Mouse (Mus musculus) myocyte (in vitro differentiated cells): ENCODE measurements around the gene Rpp14. TPM values are rescaled to one million over a fixed set of nuclear protein-coding genes. Genes with fewer than 3 reads are reported as not detected.

ENCODE experiments used
- H3K27me3 ChIP-seq: one replicate; pipeline ENCODE4 v1.6.1; 2011; ENCODE audit not compliant: control insufficient read depth, insufficient read depth, insufficient read length
- H3K36me3 ChIP-seq: one replicate; pipeline ENCODE4 v1.6.1; 2011; ENCODE audit not compliant: control insufficient read depth, insufficient read depth
- H3K4me2 ChIP-seq: one replicate; pipeline ENCODE4 v1.6.1; 2011; ENCODE audit warnings: low read depth, control low read depth
- H3K4me3 ChIP-seq: one replicate; pipeline ENCODE4 v1.5.1; 2011; ENCODE audit warnings: mild to moderate bottlenecking, control low read depth, moderate library complexity
- H3K79me2 ChIP-seq: one replicate; pipeline ENCODE4 v1.6.1; 2011; ENCODE audit not compliant: control insufficient read depth, insufficient read depth
- H3ac ChIP-seq: one replicate; pipeline ENCODE4 v1.6.1; 2011; ENCODE audit not compliant: control insufficient read depth, insufficient read length
- CEBPB ChIP-seq: IDR thresholded peaks from 2 replicates; pipeline ENCODE4 v1.6.1; 2011; ENCODE audit warnings: mild to moderate bottlenecking, moderate library complexity; ENCODE audit not compliant: poor library complexity, insufficient read depth, severe bottlenecking
- E2F4 ChIP-seq: IDR thresholded peaks from one replicate; pipeline ENCODE4 v1.6.1; 2011; ENCODE audit warnings: mild to moderate bottlenecking, control low read depth, moderate library complexity; ENCODE audit not compliant: insufficient read depth
- MAX ChIP-seq: IDR thresholded peaks from one replicate; pipeline ENCODE4 v1.6.1; 2011; ENCODE audit warnings: low read depth, mild to moderate bottlenecking, control low read depth
- MYOD1 ChIP-seq, 3 experiments: IDR thresholded peaks; one replicate each; pipeline ENCODE4 v1.6.1; 2011; ENCODE audit warnings: control low read depth in 2 of 3, low read depth in 2 of 3, mild to moderate bottlenecking in 2 of 3, moderate library complexity in 1 of 3; ENCODE audit not compliant: insufficient read length in 2 of 3, control insufficient read depth in 1 of 3
- MYOG ChIP-seq, 3 experiments: IDR thresholded peaks; one replicate each; pipeline ENCODE4 v1.6.1; 2011; ENCODE audit warnings: control low read depth in 2 of 3, low read depth in 2 of 3, mild to moderate bottlenecking in 2 of 3; ENCODE audit not compliant: insufficient read length in 2 of 3, control insufficient read depth in 1 of 3, insufficient read depth in 1 of 3
- POLR2A ChIP-seq: IDR thresholded peaks from one replicate; pipeline ENCODE4 v1.6.1; 2011; ENCODE audit warnings: low read depth, mild to moderate bottlenecking, control low read depth, moderate library complexity; ENCODE audit not compliant: insufficient read length
- POLR2AphosphoS2 ChIP-seq: IDR thresholded peaks from one replicate; pipeline ENCODE4 v1.6.1; 2011; ENCODE audit warnings: low read depth, control low read depth; ENCODE audit not compliant: insufficient read length
- REST ChIP-seq: IDR thresholded peaks from one replicate; pipeline ENCODE4 v1.6.1; 2011; ENCODE audit warnings: mild to moderate bottlenecking, control low read depth, moderate library complexity; ENCODE audit not compliant: insufficient read depth, insufficient read length
- SRF ChIP-seq: IDR thresholded peaks from one replicate; pipeline ENCODE4 v1.6.1; 2011; ENCODE audit warnings: low read depth; ENCODE audit not compliant: control insufficient read depth, insufficient read length
- TCF12 ChIP-seq: IDR thresholded peaks from one replicate; pipeline ENCODE4 v1.6.1; 2011; ENCODE audit warnings: mild to moderate bottlenecking, control low read depth; ENCODE audit not compliant: poor library complexity, insufficient read depth, severe bottlenecking
- TCF3 ChIP-seq: IDR thresholded peaks from one replicate; pipeline ENCODE4 v1.6.1; 2011; ENCODE audit warnings: low read depth, control low read depth; ENCODE audit not compliant: insufficient read length
- USF1 ChIP-seq: IDR thresholded peaks from one replicate; pipeline ENCODE4 v1.6.1; 2011; ENCODE audit warnings: low read depth, mild to moderate bottlenecking, control low read depth, moderate library complexity
- polyA plus RNA-seq: library from polyadenylated mRNA; unstranded; fragments of >200 nt; fragmentation: generic; extraction: Trizol; gene quantifications from one replicate; pipeline ENCODE4 v1.2.1, GENCODE M21; 2012; ENCODE audit warnings: missing spikeins

Rpp14 gene
- polyA plus RNA-seq, 1 experiment: 22.2 TPM

DNA sequence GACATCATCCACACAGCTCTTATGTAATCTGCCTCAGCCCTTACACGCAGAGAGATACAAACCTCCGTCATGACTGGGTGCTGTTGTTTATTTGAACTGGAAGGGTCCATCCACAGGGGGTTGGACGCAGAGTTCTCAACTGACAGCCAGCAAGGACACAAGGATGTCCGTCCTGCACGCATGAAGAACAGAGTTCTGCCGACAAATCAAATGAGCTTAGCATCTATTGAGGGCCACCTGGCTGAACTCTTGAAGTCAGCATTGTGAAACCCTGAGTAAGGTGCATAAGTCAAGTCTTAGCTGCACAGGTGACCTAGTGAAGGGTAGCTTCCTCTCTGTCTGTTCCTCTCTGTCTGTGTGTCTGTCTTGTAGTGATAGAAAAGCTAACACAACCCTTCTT, 44.2 kb upstream of the Rpp14 start:
- no peaks in the 10 kb centered on the region for H3K36me3 ChIP-seq
- H3K79me2 ChIP-seq: no peaks in the 10 kb centered on the region
- H3ac ChIP-seq: no peak overlapping the region
- H3K27me3 ChIP-seq: no peaks in the 10 kb centered on the region
- no peak overlapping the region for H3K4me3 ChIP-seq
- TF ChIP-seq TCF3 (no peak), MYOG (IDR thresholded peaks at IDR 0.05; ENCODE audit: control insufficient read depth in 1 of 3, insufficient read depth in 1 of 3, insufficient read length in 2 of 3, low read depth in 2 of 3) (no peak), CEBPB (no peak), E2F4 (no peak), POLR2AphosphoS2 (no peak), MAX (no peak), POLR2A (no peak), MYOD1 (IDR thresholded peaks at IDR 0.05; ENCODE audit: control insufficient read depth in 1 of 3, insufficient read length in 2 of 3, low read depth in 2 of 3) (no peak), SRF (no peak), REST (no peak), USF1 (no peak), TCF12 (no peak)
- no peak overlapping the region for H3K4me2 ChIP-seq

DNA sequence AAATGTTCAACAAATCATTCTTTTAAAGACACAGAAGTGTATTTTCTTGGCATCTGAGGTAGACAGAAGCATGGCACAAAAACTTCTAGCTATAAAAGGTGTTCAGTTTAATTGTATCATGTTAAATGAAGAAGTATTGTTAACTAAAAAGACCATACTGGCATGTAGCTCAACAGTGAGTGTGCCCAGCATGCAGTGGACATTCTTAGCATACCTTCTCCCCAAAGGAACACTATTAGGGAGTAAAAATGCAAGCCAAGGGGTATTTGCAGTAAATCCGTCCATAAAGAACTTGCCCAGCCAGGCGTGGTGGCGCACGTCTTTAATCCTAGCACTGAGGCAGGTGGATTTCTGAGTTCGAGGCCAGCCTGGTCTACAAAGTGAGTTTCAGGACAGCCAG, 43.8 kb upstream of the Rpp14 start:
- TF ChIP-seq POLR2AphosphoS2 (no peak), MYOD1 (IDR thresholded peaks at IDR 0.05; ENCODE audit: control insufficient read depth in 1 of 3, insufficient read length in 2 of 3, low read depth in 2 of 3) (no peak), TCF12 (no peak), POLR2A (no peak), MYOG (IDR thresholded peaks at IDR 0.05; ENCODE audit: control insufficient read depth in 1 of 3, insufficient read depth in 1 of 3, insufficient read length in 2 of 3, low read depth in 2 of 3) (no peak), TCF3 (no peak), USF1 (no peak), CEBPB (no peak)
- H3K36me3 ChIP-seq: no peaks in the 10 kb centered on the region

DNA sequence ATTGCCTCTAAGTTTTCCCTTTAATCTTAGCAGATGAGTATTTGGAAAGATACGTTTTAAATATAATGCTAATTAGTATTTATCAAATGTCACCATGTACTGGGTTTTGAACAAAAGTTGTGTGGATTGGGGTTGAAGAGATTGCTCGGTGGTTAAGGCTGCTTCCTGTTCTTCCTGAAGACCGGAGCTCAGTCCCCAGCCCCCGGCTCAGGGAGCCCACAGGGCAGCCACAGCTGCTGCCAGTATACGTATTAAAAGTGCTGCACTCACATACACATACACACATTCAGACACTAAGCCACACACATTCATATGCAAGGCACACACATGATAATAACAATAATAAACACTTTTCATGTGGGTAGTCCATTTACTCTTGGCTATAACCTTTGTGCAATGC, 42.0 kb upstream of the Rpp14 start:
- Histone ChIP-seq H3K4me3 (no peak overlapping the region), H3K79me2 (no peaks in the 10 kb centered on the region), H3K4me2 (no peak overlapping the region), H3K36me3 (no peaks in the 10 kb centered on the region), H3K27me3 (no peaks in the 10 kb centered on the region), H3ac (no peak overlapping the region)
- no peak for TF ChIP-seq MYOD1 (IDR thresholded peaks at IDR 0.05; ENCODE audit: control insufficient read depth in 1 of 3, insufficient read length in 2 of 3, low read depth in 2 of 3)
- TF ChIP-seq POLR2A: no peak
- no peak for TF ChIP-seq TCF3
- TF ChIP-seq TCF12: no peak

More for the DNA sequence above, 43.8 kb upstream of the Rpp14 start:
- Histone ChIP-seq H3K79me2 (no peaks in the 10 kb centered on the region), H3K27me3 (no peaks in the 10 kb centered on the region), H3K4me3 (no peak overlapping the region), H3K4me2 (no peak overlapping the region), H3ac (no peak overlapping the region)

DNA sequence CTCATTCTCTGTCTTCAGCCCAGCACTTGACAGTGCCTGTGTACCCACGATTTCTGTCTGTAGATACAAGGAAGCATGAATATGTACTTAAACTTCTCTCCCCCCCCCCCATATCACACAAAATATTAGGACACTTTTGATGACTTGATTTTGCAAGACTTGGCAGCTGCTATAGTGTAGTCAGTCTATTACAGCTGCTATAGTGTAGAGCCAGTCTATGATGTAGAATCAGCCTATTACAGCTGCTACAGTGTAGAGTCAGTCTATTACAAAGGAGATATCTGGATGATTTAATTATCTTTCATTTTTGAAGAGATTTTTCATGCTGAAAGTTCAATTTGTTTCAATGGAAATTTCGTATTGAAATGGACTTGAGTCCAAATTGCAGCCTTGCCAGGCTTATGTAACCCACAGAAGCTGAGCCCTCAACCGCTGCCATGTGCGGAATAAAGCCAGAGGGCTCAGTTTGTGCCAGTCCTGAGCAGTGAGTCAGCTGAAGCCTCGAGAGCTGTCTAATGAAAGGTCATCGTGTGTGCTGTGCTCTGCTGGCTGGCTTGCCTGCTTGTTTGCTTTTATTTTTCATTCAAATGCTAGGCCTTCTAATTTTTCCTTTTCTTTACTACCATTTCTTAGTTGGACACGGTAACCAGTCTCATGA, 41.2 kb upstream of the Rpp14 start:
- Histone ChIP-seq H3K27me3 (no peaks in the 10 kb centered on the region), H3K36me3 (no peaks in the 10 kb centered on the region), H3K4me2 (no peak overlapping the region), H3K4me3 (no peak overlapping the region), H3ac (no peak overlapping the region), H3K79me2 (no peaks in the 10 kb centered on the region)
- TF ChIP-seq MYOG (IDR thresholded peaks at IDR 0.05; ENCODE audit: control insufficient read depth in 1 of 3, insufficient read depth in 1 of 3, insufficient read length in 2 of 3, low read depth in 2 of 3) (no peak), MAX (no peak), SRF (no peak), TCF12 (no peak), CEBPB (no peak), TCF3 (no peak), USF1 (no peak), REST (no peak), POLR2A (no peak), E2F4 (no peak), POLR2AphosphoS2 (no peak)

DNA sequence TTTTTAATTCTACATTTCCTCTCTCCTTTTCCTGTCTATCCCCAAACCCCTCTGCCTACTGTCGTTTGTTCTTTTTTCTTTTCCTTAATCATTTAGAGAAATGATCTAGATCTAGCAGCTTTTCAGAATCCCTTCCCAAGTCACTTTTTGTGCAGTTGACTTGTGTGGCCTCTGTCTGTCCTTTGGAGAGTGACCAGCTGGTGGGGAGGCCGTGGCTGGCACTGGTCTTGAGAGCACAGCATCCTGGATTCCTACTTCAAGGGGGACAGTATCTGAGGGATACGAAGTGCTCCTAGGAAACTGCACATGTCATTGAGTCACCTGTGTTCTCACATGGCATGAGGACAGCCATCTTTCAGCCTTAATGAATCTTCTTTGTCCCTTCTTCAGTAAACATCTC, 40.0 kb upstream of the Rpp14 start:
- TF ChIP-seq TCF3 (no peak), MAX (no peak)
- Histone ChIP-seq H3K4me2 (no peak overlapping the region), H3K27me3 (no peaks in the 10 kb centered on the region), H3ac (no peak overlapping the region), H3K79me2 (no peaks in the 10 kb centered on the region), H3K4me3 (no peak overlapping the region), H3K36me3 (no peaks in the 10 kb centered on the region)
